Mouse (Mus musculus) spleen, embryonic (tissue): Measurements from ENCODE around the gene Slc25a40.

Experiments used
- CTCF ChIA-PET: fragments of 350-600 bp; sonication (Branson Sonifier 250); formaldehyde crosslinking; loops from one replicate; lab custom pipeline; 2022; lab: Charles Lee

Gene Slc25a40

GRCm38 (mm10) chr5:8489471-8490110, 66.9 kb downstream of the Slc25a40 start:
- CTCF ChIA-PET: interaction anchor here (1.0 kb wide), 1 partner anchor 137 kb away, joined by 9 read pairs; no protein-coding TSS in a partner anchor

- CTCF ChIA-PET: interaction anchor here (0.7 kb wide), 1 partner anchor 11 kb away, joined by 3 read pairs; no protein-coding TSS in a partner anchor
These were observed 69.1 kb downstream of the Slc25a40 start for GRCm38 (mm10) chr5:8491778-8492177.
